Mouse (Mus musculus) liver, embryonic 14.5 days (tissue): Measurements from ENCODE around the gene Prkcb.

Source experiments
- CTCF ChIP-seq: IDR thresholded peaks from 2 replicates; pipeline ENCODE4 v1.5.1; 2016; ENCODE audit warnings: antibody characterized with exemption, low read depth, control low read depth
- EP300 ChIP-seq: IDR thresholded peaks from 2 replicates; pipeline ENCODE4 v1.6.1; 2016; ENCODE audit warnings: antibody characterized with exemption, low read depth

DNA sequence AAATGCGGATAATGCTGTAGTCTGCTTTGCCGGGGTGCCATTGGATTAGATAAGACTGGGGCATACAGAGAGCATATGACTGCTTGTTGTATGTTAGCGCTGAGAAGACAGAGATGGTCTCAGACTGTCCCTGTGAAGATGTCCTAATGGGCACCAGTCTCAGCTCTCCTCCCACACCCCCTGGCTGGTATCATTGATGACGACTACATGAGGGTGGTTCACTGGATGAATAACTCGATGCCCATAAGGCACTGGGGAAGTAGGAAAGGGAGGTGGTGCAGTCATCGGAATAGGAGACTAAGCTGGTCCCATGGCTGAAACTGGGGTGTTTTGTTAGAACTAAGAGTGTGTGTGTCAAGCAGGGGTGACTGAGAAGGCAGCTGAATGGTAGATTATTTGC, 14.0 kb downstream of the Prkcb start:
- TF ChIP-seq EP300: no peak
- TF ChIP-seq CTCF: no peak
